Mouse (Mus musculus) hindbrain, embryonic 10.5 days (tissue): ENCODE results near the gene Clcn2. TPM values are rescaled to one million over a fixed set of nuclear protein-coding genes. Genes with fewer than 3 reads are reported as not detected.
A peak's percentile ranks its signal among the peaks of the same experiment; 100 is the strongest.

Experiments
- DNase-seq: peaks from one replicate; pipeline ENCODE4 v3.0.0-alpha.2; 2017; ENCODE audit warnings: low spot score
- H3K27ac ChIP-seq: fragments of 300-500 bp; sonication (generic); 2 replicates; pipeline ENCODE4 v1.5.1; 2016; ENCODE audit warnings: mild to moderate bottlenecking, moderate library complexity
- H3K27me3 ChIP-seq: fragments of 300-500 bp; sonication (generic); 2 replicates; pipeline ENCODE4 v1.6.1; 2016; ENCODE audit warnings: mild to moderate bottlenecking; ENCODE audit not compliant: poor library complexity, insufficient read depth, severe bottlenecking
- H3K36me3 ChIP-seq: fragments of 300-500 bp; sonication (generic); 2 replicates; pipeline ENCODE4 v1.6.1; 2016; ENCODE audit warnings: mild to moderate bottlenecking, moderate library complexity
- H3K4me1 ChIP-seq: fragments of 300-500 bp; sonication (generic); replicated peaks from 2 replicates; pipeline ENCODE4 v1.6.1; 2016; ENCODE audit warnings: mild to moderate bottlenecking
- H3K4me3 ChIP-seq: fragments of 300-500 bp; sonication (generic); 2 replicates; pipeline ENCODE4 v1.5.1; 2016; ENCODE audit warnings: mild to moderate bottlenecking, moderate library complexity
- H3K9me3 ChIP-seq: fragments of 300-500 bp; sonication (generic); 2 replicates; pipeline ENCODE4 v1.6.1; 2016; ENCODE audit warnings: mild to moderate bottlenecking, moderate library complexity
- WGBS: fragments of 180-500 bp; shearing (Covaris S2); methylation state at CpG from one replicate; pipeline ENCODE4 v1.1.7; 2016; 5-methylcytosine and 5-hydroxymethylcytosine counted together
- polyA plus RNA-seq: library from polyadenylated mRNA; unstranded; fragments of >200 nt; fragmentation: Nextera tagmentation; extraction: Ambion mirVana; gene quantifications from 2 replicates; pipeline ENCODE4 v1.2.1, GENCODE M21; 2016

Clcn2 gene
- polyA plus RNA-seq, 1 experiment from 2014 or later = 22.1 TPM

DNA sequence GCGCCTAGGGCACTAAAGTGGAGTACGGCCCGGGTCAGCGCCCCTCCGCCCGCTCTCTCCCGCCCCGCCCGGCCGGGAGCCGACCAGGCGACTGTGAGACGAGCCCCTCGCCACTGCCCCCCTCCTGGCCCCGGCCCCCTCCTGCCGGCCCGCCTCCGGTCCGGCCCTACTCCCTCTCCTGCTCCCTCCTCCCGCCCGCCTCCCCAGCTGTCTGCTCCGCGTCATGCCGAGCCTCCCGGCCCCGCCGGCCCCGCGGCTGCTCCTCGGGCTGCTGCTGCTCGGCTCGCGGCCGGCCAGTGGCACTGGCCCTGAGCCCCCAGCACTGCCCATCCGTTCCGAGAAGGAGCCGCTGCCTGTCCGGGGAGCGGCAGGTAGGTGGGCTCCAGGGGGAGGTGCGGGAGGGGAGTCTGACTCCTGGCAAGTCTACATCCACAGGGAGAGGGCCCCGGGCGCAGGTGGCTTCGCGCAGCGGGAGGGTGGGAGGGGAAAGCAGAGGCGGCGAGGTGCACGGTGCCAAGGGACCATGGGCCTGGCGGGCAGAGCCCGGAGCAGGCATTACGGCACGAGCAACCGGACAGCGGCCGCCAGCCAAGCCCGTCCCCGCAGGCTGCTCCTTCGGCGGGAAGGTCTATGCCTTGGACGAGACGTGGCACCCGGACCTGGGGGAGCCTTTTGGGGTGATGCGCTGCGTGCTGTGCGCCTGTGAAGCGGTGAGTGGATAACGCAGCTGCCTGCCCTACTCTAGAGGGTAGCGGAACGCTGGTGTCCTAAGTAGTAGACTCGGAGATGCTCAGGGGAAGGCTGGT, 15.6 kb upstream of the Clcn2 start, which contains the start of gene Chrd:
Gene Chrd, plus strand, starts transcription at position 203 of the 806 bp plus-strand sequence.
- Histone ChIP-seq H3K4me1 (peaks cover 41% of the 10 kb centered on the region), H3K27me3 (peaks cover 45% of the 10 kb centered on the region)

DNA sequence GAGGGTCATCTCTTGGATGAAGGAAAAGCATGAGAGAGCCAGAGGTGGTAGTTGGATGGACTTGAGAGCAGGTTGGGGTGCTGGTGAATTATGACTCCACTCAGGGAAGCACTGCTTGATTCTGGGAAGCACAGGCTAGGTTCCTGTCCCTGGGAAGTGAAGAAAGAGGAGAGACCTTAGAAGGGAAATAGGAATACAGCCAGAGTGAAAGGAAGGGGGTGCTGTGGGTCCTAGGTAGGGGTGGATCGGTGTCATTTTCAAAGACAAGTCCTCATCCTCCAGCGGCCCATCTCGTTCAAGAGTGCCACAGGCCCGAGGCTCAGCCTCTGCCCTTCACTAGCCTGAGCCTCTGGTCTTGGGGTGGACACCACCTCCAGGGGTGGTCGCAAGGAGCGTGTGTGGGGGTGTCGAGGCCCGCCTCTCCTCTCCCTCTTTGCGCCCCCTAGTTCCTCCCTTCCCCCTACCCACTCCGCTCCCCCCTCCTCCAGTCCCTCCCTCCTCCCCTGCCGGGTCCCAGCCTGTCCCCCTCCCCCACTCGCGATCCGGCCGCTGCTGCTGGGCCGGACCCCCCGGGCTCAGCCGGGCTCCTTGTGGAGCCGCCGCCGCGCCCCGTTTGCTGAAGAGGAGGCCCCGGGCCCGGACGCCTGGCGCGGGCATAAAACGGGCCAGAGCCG, 14.8 kb upstream of the Clcn2 start:
- no peak for DNase-seq
- peak overlapping the region; percentile 94 for H3K27ac ChIP-seq
- H3K4me1 ChIP-seq = peaks cover 41% of the 10 kb centered on the region
- H3K36me3 ChIP-seq = 0 out of 2 replicates have a peak, but pooled peaks cover 2% of the 10 kb centered on the region
- H3K9me3 ChIP-seq = no peaks in the 10 kb centered on the region
- under 1% methylated on average over 30 of the region's 30 CpGs for WGBS
- H3K27me3 ChIP-seq = peaks cover 42% of the 10 kb centered on the region
- peak overlapping the region; percentile 84 for H3K4me3 ChIP-seq

More for the DNA sequence above, 15.6 kb upstream of the Clcn2 start, which contains the start of gene Chrd:
- peak within 1 kb of the TSS; percentile 84 for H3K4me3 ChIP-seq
- no peaks in the 10 kb centered on the region for H3K9me3 ChIP-seq
- H3K36me3 ChIP-seq = 0 out of 2 replicates have a peak, but pooled peaks cover 2% of the 10 kb centered on the region
- peak; percentile 81 for DNase-seq
- peak within 1 kb of the TSS; percentile 94 for H3K27ac ChIP-seq
- WGBS = 1% methylated on average over 67 of the region's 70 CpGs

GRCm38 (mm10) chr16:20731688-20732087, 14.1 kb upstream of the Clcn2 start:
- Histone ChIP-seq H3K27ac (peak overlapping the region; percentile 94), H3K4me3 (peak overlapping the region; percentile 16; the same call in 1 of the 2 replicates)

GRCm38 (mm10) chr16:20730293-20730711, 12.8 kb upstream of the Clcn2 start:
- peaks cover 32% of the 10 kb centered on the region for H3K27me3 ChIP-seq
- no peak overlapping the region for H3K4me3 ChIP-seq
- no peak overlapping the region for H3K27ac ChIP-seq
- H3K4me1 ChIP-seq = peaks cover 41% of the 10 kb centered on the region
- H3K36me3 ChIP-seq = no peaks in the 10 kb centered on the region
- 36% methylated on average over 5 of the region's 5 CpGs for WGBS
- no peak for DNase-seq
- H3K9me3 ChIP-seq = no peaks in the 10 kb centered on the region

More at GRCm38 (mm10) chr16:20731688-20732087, 14.1 kb upstream of the Clcn2 start:
- Histone ChIP-seq H3K9me3 (no peaks in the 10 kb centered on the region), H3K27me3 (peaks cover 42% of the 10 kb centered on the region), H3K36me3 (no peaks in the 10 kb centered on the region), H3K4me1 (peaks cover 41% of the 10 kb centered on the region)
- DNase-seq = no peak
- WGBS = 69% methylated on average over 5 of the region's 5 CpGs

DNA sequence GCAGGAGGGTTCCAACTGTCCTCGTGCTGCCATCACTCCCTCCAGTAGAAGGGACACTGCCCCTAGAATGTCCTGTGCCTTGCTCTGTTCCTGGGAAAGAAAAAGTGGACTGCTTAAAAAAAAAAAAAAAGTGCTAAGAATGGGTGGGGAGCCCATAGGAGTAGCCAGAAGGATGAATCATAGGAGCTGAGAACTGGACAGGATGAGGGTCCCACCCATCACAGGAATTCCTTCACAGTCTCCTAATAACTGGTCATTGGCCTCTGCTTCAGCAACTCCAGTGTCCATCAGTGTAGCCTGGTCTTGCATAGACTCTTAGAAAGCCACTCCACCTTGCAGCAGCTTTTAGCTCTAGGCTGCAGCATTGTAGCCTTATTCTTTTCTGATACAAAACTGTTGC, 8.8 kb upstream of the Clcn2 start:
- Histone ChIP-seq H3K4me3 (no peak overlapping the region), H3K4me1 (peaks cover 14% of the 10 kb centered on the region), H3K9me3 (no peaks in the 10 kb centered on the region), H3K27me3 (peaks cover under 1% of the 10 kb centered on the region; the same call in 1 of the 2 replicates), H3K27ac (no peak overlapping the region), H3K36me3 (peaks cover 17% of the 10 kb centered on the region)
- WGBS = 53% methylated on average over 1 of the region's 1 CpGs
- no peak for DNase-seq

GRCm38 (mm10) chr16:20725750-20726149, 8.2 kb upstream of the Clcn2 start:
- Histone ChIP-seq H3K36me3 (peaks cover 23% of the 10 kb centered on the region), H3K4me3 (no peak overlapping the region), H3K9me3 (no peaks in the 10 kb centered on the region), H3K27ac (no peak overlapping the region), H3K27me3 (no peaks in the 10 kb centered on the region; the same call in 1 of the 2 replicates), H3K4me1 (peaks cover 14% of the 10 kb centered on the region)
- 79% methylated on average over 4 of the region's 4 CpGs for WGBS
- DNase-seq = no peak

DNA sequence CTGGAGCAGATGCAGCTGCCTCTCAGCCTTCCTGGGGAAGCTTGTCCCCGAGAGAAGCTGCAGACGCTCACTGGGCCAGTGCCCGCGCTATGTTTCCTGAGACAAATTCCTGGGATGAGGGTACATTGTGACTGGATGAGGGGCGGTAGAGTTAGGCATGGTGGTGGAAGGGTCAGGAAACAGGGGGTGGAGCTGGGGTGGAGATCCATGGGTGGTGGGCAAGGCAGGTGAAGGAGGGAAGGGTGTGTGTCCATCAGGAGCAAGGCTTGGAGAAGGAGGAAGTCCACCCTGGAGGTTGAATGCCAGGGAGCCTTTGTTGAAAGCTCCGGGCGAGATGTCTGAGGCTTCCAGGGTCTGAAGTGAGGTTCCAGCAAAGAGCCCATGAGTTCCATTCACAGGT, 7.8 kb upstream of the Clcn2 start:
- peaks cover 27% of the 10 kb centered on the region for H3K36me3 ChIP-seq
- no peak overlapping the region for H3K27ac ChIP-seq
- DNase-seq = no peak
- peaks cover 10% of the 10 kb centered on the region for H3K4me1 ChIP-seq
- H3K9me3 ChIP-seq = no peaks in the 10 kb centered on the region
- no peak overlapping the region for H3K4me3 ChIP-seq
- no peaks in the 10 kb centered on the region; the same call in 1 of the 2 replicates for H3K27me3 ChIP-seq
- WGBS = 80% methylated on average over 7 of the region's 7 CpGs

DNA sequence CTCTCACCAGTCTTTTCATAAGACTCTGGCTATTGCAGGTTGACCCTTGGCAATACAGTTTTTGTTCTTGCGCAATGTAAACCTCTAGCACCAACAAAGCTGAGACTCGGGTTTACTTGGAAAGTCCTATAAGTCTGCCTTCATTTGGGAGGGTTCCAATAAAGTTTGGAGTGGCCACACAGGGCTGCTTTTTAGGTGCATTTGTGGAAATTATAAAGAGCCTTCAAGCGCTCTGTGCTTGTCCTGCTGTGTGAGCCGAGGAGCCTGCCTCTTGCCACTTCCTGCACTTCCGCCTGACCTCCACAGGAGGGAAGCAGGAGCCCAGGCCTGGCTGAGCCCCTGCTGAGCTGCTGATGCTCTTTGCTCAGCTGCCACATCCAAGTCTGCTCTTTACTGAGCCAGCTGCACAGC, 6.8 kb upstream of the Clcn2 start:
- Histone ChIP-seq H3K4me1 (peaks cover 4% of the 10 kb centered on the region), H3K36me3 (peaks cover 37% of the 10 kb centered on the region), H3K27ac (no peak overlapping the region), H3K4me3 (no peak overlapping the region), H3K27me3 (no peaks in the 10 kb centered on the region), H3K9me3 (no peaks in the 10 kb centered on the region)
- 32% methylated on average over 5 of the region's 5 CpGs for WGBS
- peak; percentile 62 for DNase-seq

- Histone ChIP-seq H3K4me3 (no peak overlapping the region), H3K36me3 (peaks cover 37% of the 10 kb centered on the region), H3K9me3 (no peaks in the 10 kb centered on the region), H3K27me3 (no peaks in the 10 kb centered on the region), H3K4me1 (peaks cover 11% of the 10 kb centered on the region), H3K27ac (no peak overlapping the region)
- DNase-seq = no peak
- WGBS = 64% methylated on average over 4 of the region's 4 CpGs
Measured at GRCm38 (mm10) chr16:20723247-20723646, 5.7 kb upstream of the Clcn2 start.

GRCm38 (mm10) chr16:20722736-20723135, 5.2 kb upstream of the Clcn2 start:
- DNase-seq = no peak
- WGBS = 80% methylated on average over 4 of the region's 4 CpGs
- H3K27ac ChIP-seq = no peak overlapping the region
- H3K4me1 ChIP-seq = peaks cover 14% of the 10 kb centered on the region
- H3K4me3 ChIP-seq = no peak overlapping the region
- H3K36me3 ChIP-seq = peaks cover 37% of the 10 kb centered on the region
- H3K27me3 ChIP-seq = no peaks in the 10 kb centered on the region
- no peaks in the 10 kb centered on the region for H3K9me3 ChIP-seq

- no peak overlapping the region for H3K4me3 ChIP-seq
- peaks cover 37% of the 10 kb centered on the region for H3K36me3 ChIP-seq
- H3K27ac ChIP-seq = no peak overlapping the region
- DNase-seq = no peak
- H3K4me1 ChIP-seq = peaks cover 23% of the 10 kb centered on the region
- H3K9me3 ChIP-seq = no peaks in the 10 kb centered on the region
- WGBS = 86% methylated on average over 10 of the region's 10 CpGs
- H3K27me3 ChIP-seq = no peaks in the 10 kb centered on the region
Measured at GRCm38 (mm10) chr16:20721808-20722207, 4.3 kb upstream of the Clcn2 start.

- H3K27ac ChIP-seq = peak overlapping the region; percentile 95
- peaks cover 41% of the 10 kb centered on the region for H3K36me3 ChIP-seq
- H3K27me3 ChIP-seq = no peaks in the 10 kb centered on the region
- DNase-seq = no peak
- H3K9me3 ChIP-seq = no peaks in the 10 kb centered on the region
- 3% methylated on average over 18 of the region's 18 CpGs for WGBS
- peak overlapping the region; percentile 73 for H3K4me3 ChIP-seq
- H3K4me1 ChIP-seq = peaks cover 54% of the 10 kb centered on the region
Measured at GRCm38 (mm10) chr16:20717978-20718670, 578 bp upstream of the Clcn2 start.
